Mouse (Mus musculus) midbrain, embryonic 16.5 days (tissue): ENCODE results near the gene Mad2l1bp. TPM values are rescaled to one million over a fixed set of nuclear protein-coding genes. Genes with fewer than 3 reads are reported as not detected.

Experiments used
- ATAC-seq: fragments of 200-750 bp; cut with Nextera tagmentation; 2 replicates; pipeline ENCODE4 v1.8.0; 2017; ENCODE audit warnings: moderate TSS enrichment
- H3K27ac ChIP-seq: fragments of 300-500 bp; sonication (generic); 2 replicates; pipeline ENCODE4 v1.5.1; 2014; ENCODE audit warnings: mild to moderate bottlenecking, low read length, mixed read lengths
- H3K27me3 ChIP-seq: fragments of 300-500 bp; sonication (generic); 2 replicates; pipeline ENCODE4 v1.6.1; 2014; ENCODE audit warnings: low read depth, low read length, mixed read lengths; ENCODE audit not compliant: control insufficient read depth, insufficient read depth
- H3K36me3 ChIP-seq: fragments of 300-500 bp; sonication (generic); 2 replicates; pipeline ENCODE4 v1.6.1; 2014; ENCODE audit warnings: mild to moderate bottlenecking, low read length, moderate library complexity, mixed read lengths; ENCODE audit not compliant: control insufficient read depth, insufficient read depth
- H3K4me1 ChIP-seq: fragments of 300-500 bp; sonication (generic); 2 replicates; pipeline ENCODE4 v1.6.1; 2014; ENCODE audit warnings: mild to moderate bottlenecking, low read length, mixed read lengths; ENCODE audit not compliant: control insufficient read depth, insufficient read depth
- H3K4me2 ChIP-seq: fragments of 300-500 bp; sonication (generic); 2 replicates; pipeline ENCODE4 v1.6.1; 2014; ENCODE audit warnings: mild to moderate bottlenecking, low read length, mixed read lengths
- H3K4me3 ChIP-seq: fragments of 300-500 bp; sonication (generic); 2 replicates; pipeline ENCODE4 v1.5.1; 2014; ENCODE audit warnings: low read depth, mild to moderate bottlenecking, low read length, moderate library complexity, mixed read lengths
- H3K9ac ChIP-seq: fragments of 300-500 bp; sonication (generic); 2 replicates; pipeline ENCODE4 v1.6.1; 2014; ENCODE audit warnings: low read depth, low read length, mixed read lengths
- H3K9me3 ChIP-seq: fragments of 300-500 bp; sonication (generic); replicated peaks from 2 replicates; pipeline ENCODE4 v1.6.1; 2014; ENCODE audit warnings: mild to moderate bottlenecking, low read length, mixed read lengths; ENCODE audit not compliant: control insufficient read depth, poor library complexity, severe bottlenecking
- WGBS: fragments of 180-500 bp; shearing (Covaris S2); extraction: QIAGEN DNeasy Blood & Tissue Kit; methylation state at CpG from one replicate; pipeline ENCODE4 v1.1.7; 2014; 5-methylcytosine and 5-hydroxymethylcytosine counted together
- polyA plus RNA-seq: library from polyadenylated mRNA; unstranded; fragments of >200 nt; fragmentation: Nextera tagmentation; extraction: Ambion mirVana; gene quantifications from 2 replicates; pipeline ENCODE4 v1.2.1, GENCODE M21; 2015

Mad2l1bp gene
- polyA plus RNA-seq, 1 experiment from 2014 or later: 21.9 TPM

GRCm38 (mm10) chr17:46138563-46139236 is 14.7 kb downstream of the Mad2l1bp start:
- WGBS: 87% methylated on average over 8 of the region's 8 CpGs
- no peaks in the 10 kb centered on the region for H3K27me3 ChIP-seq

GRCm38 (mm10) chr17:46132862-46133261 is 20.5 kb downstream of the Mad2l1bp start:
- ATAC-seq: no peak
- no peak overlapping the region for H3K27ac ChIP-seq
- peaks cover 17% of the 10 kb centered on the region; the same call in 1 of the 2 replicates for H3K36me3 ChIP-seq
- no peak overlapping the region for H3K9ac ChIP-seq
- H3K4me2 ChIP-seq: no peak overlapping the region
- H3K4me3 ChIP-seq: no peak overlapping the region
- no peaks in the 10 kb centered on the region for H3K9me3 ChIP-seq
- H3K27me3 ChIP-seq: no peaks in the 10 kb centered on the region
- 75% methylated on average over 8 of the region's 8 CpGs for WGBS
- no peaks in the 10 kb centered on the region for H3K4me1 ChIP-seq

More at GRCm38 (mm10) chr17:46138563-46139236, 14.7 kb downstream of the Mad2l1bp start:
- Histone ChIP-seq H3K4me1 (peaks cover 8% of the 10 kb centered on the region; the same call in 1 of the 2 replicates), H3K4me3 (no peak overlapping the region), H3K9ac (no peak overlapping the region), H3K4me2 (no peak overlapping the region), H3K27ac (no peak overlapping the region), H3K36me3 (peaks cover 3% of the 10 kb centered on the region; the same call in 1 of the 2 replicates), H3K9me3 (no peaks in the 10 kb centered on the region)
- no peak for ATAC-seq

- no peak overlapping the region for H3K9ac ChIP-seq
- H3K27me3 ChIP-seq: no peaks in the 10 kb centered on the region
- H3K4me2 ChIP-seq: no peak overlapping the region
- no peak overlapping the region for H3K27ac ChIP-seq
- H3K4me1 ChIP-seq: no peaks in the 10 kb centered on the region
- 10% methylated on average over 12 of the region's 12 CpGs for WGBS
- no peaks in the 10 kb centered on the region for H3K9me3 ChIP-seq
- ATAC-seq: peak; percentile 52
- H3K36me3 ChIP-seq: peaks cover 17% of the 10 kb centered on the region; the same call in 1 of the 2 replicates
- no peak overlapping the region for H3K4me3 ChIP-seq
Measured at GRCm38 (mm10) chr17:46132058-46132718, 21.2 kb downstream of the Mad2l1bp start.

- Histone ChIP-seq H3K9ac (no peak overlapping the region), H3K4me2 (no peak overlapping the region), H3K4me3 (no peak overlapping the region), H3K9me3 (no peaks in the 10 kb centered on the region), H3K36me3 (peaks cover 30% of the 10 kb centered on the region), H3K4me1 (no peaks in the 10 kb centered on the region), H3K27ac (no peak overlapping the region), H3K27me3 (no peaks in the 10 kb centered on the region)
- 81% methylated on average over 13 of the region's 13 CpGs for WGBS
- no peak for ATAC-seq
Measured at GRCm38 (mm10) chr17:46129741-46130498, 23.4 kb downstream of the Mad2l1bp start.

GRCm38 (mm10) chr17:46127814-46128493 is 25.4 kb downstream of the Mad2l1bp start:
- no peak overlapping the region for H3K4me3 ChIP-seq
- no peak overlapping the region for H3K27ac ChIP-seq
- no peaks in the 10 kb centered on the region for H3K4me1 ChIP-seq
- no peaks in the 10 kb centered on the region for H3K27me3 ChIP-seq
- 79% methylated on average over 6 of the region's 6 CpGs for WGBS
- H3K9me3 ChIP-seq: no peaks in the 10 kb centered on the region
- no peak overlapping the region for H3K4me2 ChIP-seq
- ATAC-seq: no peak
- no peak overlapping the region for H3K9ac ChIP-seq
- peaks cover 38% of the 10 kb centered on the region for H3K36me3 ChIP-seq

- Histone ChIP-seq H3K9me3 (no peaks in the 10 kb centered on the region), H3K4me3 (no peak overlapping the region), H3K27ac (no peak overlapping the region), H3K36me3 (peaks cover 44% of the 10 kb centered on the region), H3K27me3 (no peaks in the 10 kb centered on the region), H3K9ac (no peak overlapping the region), H3K4me1 (no peaks in the 10 kb centered on the region), H3K4me2 (no peak overlapping the region)
- 91% methylated on average over 6 of the region's 6 CpGs for WGBS
- no peak for ATAC-seq
Measured at GRCm38 (mm10) chr17:46126608-46127007, 26.7 kb downstream of the Mad2l1bp start.

GRCm38 (mm10) chr17:46123953-46124700 is 29.2 kb downstream of the Mad2l1bp start:
- no peak for ATAC-seq
- Histone ChIP-seq H3K4me2 (no peak overlapping the region), H3K36me3 (peaks cover 37% of the 10 kb centered on the region), H3K4me1 (no peaks in the 10 kb centered on the region), H3K4me3 (no peak overlapping the region), H3K27me3 (no peaks in the 10 kb centered on the region), H3K9ac (no peak overlapping the region), H3K27ac (no peak overlapping the region), H3K9me3 (no peaks in the 10 kb centered on the region)
- WGBS: 92% methylated on average over 12 of the region's 12 CpGs

- no peaks in the 10 kb centered on the region for H3K27me3 ChIP-seq
- no peak overlapping the region for H3K27ac ChIP-seq
- H3K4me1 ChIP-seq: no peaks in the 10 kb centered on the region
- no peak overlapping the region for H3K4me2 ChIP-seq
- no peak for ATAC-seq
- no peaks in the 10 kb centered on the region for H3K9me3 ChIP-seq
- H3K36me3 ChIP-seq: peaks cover 34% of the 10 kb centered on the region
- no peak overlapping the region for H3K9ac ChIP-seq
- WGBS: 91% methylated on average over 4 of the region's 4 CpGs
- no peak overlapping the region for H3K4me3 ChIP-seq
Measured at GRCm38 (mm10) chr17:46123285-46123684, 30.1 kb downstream of the Mad2l1bp start.
